Mouse (Mus musculus) left cerebral cortex, adult 11 months (tissue): ENCODE results near the gene Prn.

Experiments used
- DNase-seq: peaks from one replicate; pipeline ENCODE4 v3.0.0; 2022; ENCODE audit warnings: low spot score

The Prn gene

DNA sequence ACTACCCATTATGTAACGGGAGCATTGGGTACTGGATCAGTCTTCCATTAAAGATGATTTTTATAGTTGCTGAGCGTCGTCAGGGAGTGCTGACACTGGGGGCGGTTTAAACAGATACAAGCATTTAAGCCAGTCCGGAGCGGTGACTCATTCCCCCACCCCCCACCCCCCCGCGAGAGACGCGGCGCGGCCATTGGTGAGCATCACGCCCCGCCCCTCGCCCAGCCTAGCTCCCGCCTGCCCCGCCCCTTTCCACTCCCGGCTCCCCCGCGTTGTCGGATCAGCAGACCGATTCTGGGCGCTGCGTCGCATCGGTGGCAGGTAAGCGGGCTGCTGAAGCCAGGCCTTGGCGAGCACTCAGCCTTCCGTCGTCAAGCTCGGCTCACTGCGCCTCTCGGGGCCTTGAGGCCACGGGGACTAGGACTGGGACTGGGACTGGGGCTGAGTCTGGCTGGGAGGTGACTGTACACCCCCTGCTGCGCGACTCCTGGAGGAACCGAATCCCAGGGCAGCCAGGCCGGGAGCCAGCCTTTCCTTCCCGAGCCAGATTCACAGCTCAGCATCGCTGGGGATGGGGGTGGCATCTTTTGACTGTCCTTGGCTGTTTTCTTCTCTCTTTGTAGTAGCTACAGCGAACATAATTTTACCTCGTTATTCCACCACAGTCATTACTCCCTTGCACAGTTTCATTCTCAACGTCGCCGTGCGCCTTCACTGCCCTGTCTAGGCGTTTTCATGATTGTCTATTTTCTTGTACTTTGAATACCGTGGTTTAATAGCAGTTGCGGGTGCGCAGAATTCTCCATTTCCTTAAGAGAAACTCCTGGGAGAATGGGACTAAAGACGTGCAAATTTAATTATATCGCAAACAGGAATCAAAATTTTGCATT lies at the start of gene Prn, which contains the start of gene Prnp:
Prn (plus strand) TSS at position 275 of the 890 bp plus-strand sequence.
Prnp (plus strand) TSS at position 246 of the 890 bp plus-strand sequence.
- peak; percentile 79 for DNase-seq

DNA sequence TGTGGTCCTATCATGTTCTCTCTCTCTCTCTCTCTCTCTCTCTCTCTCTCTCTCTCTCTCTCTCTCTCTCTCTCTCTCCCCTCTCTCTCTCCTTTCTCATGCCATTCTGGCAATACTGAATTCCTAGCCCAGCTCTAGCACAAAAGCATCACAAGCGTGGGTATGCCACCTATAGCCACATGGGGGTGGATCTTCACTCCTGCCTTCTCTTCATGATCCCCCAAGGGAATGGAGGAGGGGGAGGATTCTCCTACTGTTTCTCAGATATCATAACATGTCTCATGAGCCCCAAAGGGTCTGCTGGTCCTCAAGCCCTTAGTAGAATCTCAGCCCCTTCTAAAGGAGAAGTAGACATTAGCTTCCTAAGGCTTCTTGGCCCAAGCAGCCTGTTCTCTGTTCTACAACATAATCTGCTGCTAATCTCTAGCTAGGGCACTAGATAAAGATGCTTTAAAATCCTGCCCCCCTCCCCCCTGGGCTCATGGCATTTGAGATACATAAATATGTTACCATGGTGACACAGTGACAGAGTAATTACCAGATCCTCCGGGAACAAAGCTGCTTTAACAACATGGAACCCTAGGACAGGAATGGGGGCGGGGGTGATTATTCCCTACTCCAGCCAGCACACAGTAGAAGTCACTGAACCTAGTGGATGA lies 47.0 kb upstream of the Prn start:
- no peak for DNase-seq

DNA sequence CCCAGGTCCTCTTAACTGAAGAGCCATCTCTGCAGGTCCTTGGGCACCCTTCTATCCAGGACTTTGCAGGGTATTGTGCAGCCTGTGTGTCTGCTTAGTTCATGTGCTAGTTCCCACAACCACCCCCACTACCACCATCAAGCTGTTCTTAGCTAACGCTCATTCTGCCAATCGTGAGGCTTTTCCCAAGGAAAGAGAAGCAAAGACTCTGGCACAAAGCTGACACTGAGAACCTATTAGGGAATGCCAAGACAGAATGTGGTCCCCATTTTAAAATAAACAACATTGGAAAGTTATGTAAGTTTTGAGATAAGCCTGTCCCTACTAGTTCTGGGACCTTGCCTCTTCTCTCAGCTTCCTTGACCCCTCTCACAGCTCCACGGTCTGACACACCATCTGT lies 46.3 kb upstream of the Prn start:
- no peak for DNase-seq

GRCm38 (mm10) chr2:131864262-131864796 lies 45.4 kb upstream of the Prn start:
- DNase-seq = no peak

- no peak for DNase-seq
These were observed 43.1 kb upstream of the Prn start for GRCm38 (mm10) chr2:131866676-131867075.

- DNase-seq = no peak
These were observed 40.8 kb upstream of the Prn start for GRCm38 (mm10) chr2:131868983-131869382.

- DNase-seq = no peak
These were observed 36.4 kb upstream of the Prn start for GRCm38 (mm10) chr2:131873376-131873775.

DNA sequence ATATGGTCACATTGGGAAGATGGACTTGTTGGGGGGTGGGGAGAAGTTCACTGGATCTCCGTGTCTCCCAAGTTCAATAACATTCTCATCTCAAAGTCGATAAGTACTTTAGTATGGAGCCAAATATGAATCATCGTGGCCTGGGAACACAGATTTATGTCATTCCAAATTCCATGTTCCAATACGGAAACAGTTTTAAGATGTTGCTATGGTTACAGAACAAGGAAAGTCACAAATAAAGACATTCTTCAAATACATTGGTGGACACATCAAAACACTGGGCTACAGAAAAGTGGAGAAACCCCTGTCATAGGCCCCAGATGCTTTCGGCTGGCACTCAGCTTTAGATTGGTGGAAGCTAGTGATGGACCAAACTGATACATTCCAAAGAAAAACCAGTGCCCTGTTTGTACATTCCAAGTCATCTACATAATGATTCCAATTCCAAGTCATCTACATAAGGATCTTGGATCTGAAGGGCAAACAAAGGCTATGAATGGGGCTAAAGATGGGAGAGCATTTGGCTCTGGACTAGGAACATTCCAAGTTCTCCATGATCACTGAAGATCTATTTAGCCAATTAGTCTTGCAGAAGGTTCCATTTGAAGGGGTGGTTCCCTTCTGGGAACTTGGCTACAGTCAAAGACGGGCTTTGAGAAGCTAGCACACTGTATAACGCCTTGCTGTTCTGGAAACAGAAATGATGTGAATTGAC lies 33.0 kb upstream of the Prn start:
- DNase-seq = no peak

GRCm38 (mm10) chr2:131881766-131882165 lies 28.0 kb upstream of the Prn start:
- DNase-seq = no peak

DNA sequence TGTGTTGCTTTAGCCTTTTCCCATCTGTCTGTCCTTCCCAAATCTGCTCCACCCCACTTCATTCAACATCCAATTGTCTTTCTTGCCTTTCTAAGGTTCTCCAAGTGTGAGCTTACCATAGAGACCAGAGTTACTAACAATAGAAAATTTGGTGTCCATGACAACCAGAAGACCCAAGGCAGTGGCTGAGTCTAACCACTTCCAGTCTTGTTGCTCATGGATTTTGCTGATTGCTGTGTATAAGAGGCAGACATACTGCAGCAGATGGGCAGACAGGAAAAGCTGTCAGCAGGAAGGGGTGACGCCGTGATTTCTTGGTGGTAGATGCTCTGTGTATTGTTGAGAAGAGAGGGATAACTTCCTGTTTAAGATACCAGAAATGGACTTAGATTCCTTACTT lies 26.6 kb upstream of the Prn start:
- peak; percentile 47 for DNase-seq

DNA sequence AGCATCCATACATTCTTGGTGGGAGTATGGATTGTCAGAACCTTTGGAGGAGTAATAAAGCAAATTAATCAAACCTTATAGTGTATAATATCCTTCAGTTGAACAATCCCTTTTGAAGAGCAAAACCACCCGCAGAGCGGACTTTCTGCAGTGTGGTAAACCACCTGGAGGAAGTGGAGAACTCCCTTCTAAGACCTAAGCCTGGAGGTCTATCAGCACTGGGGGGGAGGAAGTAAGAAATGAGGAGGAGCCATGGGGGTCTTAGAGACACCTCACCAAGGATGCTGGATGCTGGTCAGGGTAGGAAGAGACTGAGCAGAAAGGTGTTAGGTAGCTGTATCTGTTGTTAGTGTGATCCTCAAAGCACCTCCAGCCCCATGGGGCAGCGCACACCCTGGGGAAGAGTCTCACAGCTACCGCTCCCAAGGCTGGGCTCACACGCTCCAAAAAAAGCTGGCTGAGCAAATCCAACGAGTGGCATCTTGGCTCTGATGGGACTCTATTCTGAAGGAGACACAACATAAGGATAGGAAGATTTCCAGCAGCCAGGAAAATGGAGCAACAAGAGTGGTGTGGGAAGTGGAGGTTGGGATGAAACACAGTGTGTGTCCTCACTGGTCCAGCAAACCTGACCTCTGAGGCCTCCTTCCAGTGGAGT lies 23.1 kb upstream of the Prn start:
- no peak for DNase-seq

DNA sequence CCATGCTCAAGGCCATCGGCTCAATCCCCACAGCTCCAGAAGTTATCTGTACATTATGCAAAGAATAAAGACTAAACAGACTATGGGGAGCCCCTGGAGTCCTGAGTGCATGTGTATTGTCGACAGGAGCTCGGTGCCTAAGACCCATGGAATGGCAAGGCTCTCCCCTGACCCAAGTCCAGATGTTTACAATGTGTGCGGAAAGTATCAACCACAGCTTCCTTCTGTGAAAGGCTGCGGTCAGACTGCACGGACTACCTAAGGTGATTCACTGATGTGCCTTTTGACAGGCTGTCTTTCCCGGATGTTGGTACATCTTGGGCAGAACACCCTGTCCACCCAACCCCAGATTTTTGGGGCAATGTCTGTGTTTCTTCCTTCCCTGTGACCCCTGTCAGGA lies 21.5 kb upstream of the Prn start:
- DNase-seq = no peak

- DNase-seq = no peak
These were observed 17.2 kb upstream of the Prn start for GRCm38 (mm10) chr2:131892534-131892933.

GRCm38 (mm10) chr2:131895106-131895505 lies 14.7 kb upstream of the Prn start:
- no peak for DNase-seq

GRCm38 (mm10) chr2:131896011-131896410 lies 13.7 kb upstream of the Prn start:
- no peak for DNase-seq

- DNase-seq = no peak
These were observed 12.2 kb upstream of the Prn start for GRCm38 (mm10) chr2:131897336-131898109.

- DNase-seq = no peak
These were observed 7.3 kb upstream of the Prn start for GRCm38 (mm10) chr2:131902423-131902822.

DNA sequence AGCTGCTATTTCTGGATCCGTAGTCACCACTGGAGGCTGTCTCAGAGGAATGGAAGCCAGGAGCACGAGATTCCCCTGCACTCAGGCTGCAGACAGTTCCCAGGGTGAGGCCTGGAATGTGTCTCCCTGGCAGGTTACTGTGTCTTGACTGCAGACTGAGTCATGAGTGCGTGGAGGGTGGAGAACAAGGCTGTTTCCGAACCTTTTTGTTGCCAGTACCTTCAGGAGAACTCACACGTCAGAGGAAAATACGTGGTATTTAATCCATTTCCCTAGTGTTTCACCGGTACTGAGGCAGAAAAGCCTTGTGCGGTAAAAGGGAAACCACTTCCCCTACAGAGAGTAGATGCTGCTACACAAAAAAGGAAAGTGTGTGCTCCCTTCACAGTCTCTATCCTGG lies 6.9 kb upstream of the Prn start:
- DNase-seq = no peak

DNA sequence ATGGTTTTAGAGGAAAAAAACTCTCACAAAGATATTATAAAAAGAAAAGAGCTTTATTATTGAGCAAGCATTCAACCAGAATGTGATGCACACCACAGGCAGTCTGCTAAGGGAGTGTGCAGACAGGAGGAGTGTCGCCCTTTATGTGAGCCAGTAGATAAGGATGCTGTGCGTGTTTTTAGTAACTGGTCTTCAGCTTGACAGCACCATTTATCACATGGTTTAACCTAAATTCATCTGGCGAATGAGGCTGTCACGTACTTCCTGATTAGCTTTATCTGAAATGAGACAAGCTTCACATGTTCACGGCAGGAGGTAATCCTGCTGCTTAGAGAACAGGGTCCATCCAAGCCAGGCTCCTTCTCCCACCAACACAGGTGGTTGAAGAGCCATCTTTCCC lies 4.7 kb upstream of the Prn start:
- no peak for DNase-seq

DNA sequence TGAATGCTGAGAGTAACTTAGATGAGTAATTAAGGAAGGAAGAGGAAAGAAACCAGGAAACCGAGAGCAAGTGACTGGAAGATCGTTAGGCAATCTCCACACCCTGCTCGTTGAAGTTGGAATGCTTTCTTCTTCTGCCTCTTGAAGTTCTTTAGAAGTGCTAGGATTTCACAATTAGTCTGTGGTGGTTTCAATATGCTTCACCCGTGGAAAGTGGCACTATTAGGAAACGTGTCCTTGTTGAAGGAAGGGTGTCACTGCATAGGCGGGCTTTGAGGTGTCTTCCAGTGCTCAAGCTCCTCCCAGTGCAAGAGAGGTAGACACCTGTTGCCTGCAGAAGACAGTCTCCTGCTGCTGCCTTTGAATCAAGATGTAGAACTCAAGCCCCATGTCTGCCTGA lies 4.0 kb upstream of the Prn start:
- DNase-seq = no peak

GRCm38 (mm10) chr2:131906266-131906665 lies 3.5 kb upstream of the Prn start:
- no peak for DNase-seq
